Mouse (Mus musculus): ENCODE results near the gene Zim1.

Zim1 gene

DNA sequence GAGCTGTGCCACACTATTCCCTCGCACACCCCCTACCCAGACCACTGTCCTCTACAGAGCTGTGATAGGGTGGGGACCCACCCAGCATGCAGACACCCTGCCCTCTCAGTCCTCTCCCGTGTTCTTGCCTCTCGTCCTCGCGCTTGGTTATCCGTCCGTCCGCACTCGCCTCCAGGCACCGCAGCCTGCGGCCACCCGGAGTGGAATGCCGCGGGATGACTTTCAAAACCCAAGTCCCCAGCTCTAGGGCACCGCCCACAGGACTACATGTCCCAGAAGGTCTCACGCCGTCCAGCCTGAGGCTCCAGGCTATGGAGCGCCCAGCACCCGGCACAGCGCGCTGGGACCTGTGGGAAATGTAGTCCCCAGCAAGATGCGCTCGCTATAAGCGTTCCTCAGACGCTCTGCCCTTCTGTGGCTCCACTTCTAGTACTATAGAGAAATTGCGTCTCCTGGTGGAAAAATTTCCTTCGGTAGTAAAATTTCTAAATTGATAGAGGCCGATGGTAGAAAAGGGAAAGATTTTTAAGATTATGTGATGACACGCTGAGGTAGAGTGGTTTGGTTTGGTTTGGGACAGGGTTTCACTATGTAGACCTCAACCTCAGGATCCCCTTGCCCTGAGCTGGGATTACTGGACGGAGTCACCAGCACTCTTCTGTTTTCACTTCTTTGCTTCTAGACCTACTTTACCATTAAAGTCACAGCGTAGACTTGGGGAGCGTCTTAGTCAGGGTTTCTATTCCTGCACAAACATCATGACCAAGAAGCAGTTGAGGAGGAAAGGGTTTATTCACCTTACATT is at the start of gene Zim1:
Gene Zim1 (minus strand): TSS at position 210 of the 805 bp plus-strand sequence.
- CTCF ChIA-PET, result interaction anchor here (0.6 to 1.9 kb wide), 9 partner anchors 31 to 222 kb away, joined by 3 to 19 read pairs (median 4); no protein-coding TSS in a partner anchor

DNA sequence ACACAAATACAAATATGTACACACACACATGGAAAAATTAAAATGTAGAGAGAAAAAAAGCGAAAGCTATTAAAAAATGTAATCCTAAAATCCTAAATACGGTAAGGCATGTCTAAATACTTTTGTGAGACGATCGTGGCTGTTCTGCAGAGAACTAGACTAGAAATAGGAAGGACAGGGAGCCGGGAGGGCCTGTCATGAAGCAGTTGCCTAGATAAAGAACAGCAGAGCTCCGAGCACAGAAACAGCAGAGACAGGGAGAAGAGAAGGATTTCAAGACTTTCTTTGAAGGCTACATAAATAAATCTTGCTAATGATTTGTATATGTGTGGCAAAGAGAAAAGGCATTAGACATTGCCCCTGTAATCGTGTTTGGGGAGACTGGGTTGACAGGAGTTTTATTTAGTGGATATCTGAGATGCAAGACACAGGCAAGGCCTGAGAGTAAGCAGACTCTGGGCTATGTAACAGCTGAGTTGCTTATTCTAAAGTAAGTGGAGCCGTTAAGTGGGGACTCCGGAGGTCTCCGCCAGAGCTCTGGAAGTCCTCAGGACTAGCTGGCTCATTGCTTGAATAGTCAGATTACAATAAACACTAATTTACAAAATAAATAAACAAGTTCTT is 48.1 kb upstream of the Zim1 start:
- POLR2A ChIA-PET, result interaction anchor here in 2 of 4 experiments (0.7 to 1.5 kb wide), 3 partner anchors 14 to 556 kb away, joined by 3 to 5 read pairs (median 4); partner anchors contain the start of genes Peg3 (in 1 of the 2) and Usp29 (in 1 of the 2)
- CTCF ChIA-PET, result interaction anchor here in 1 of 4 experiments (0.9 kb wide), 1 partner anchor 174 kb away, joined by 3 read pairs; no protein-coding TSS in a partner anchor

More for the DNA sequence above, at the start of gene Zim1:
- POLR2A ChIA-PET, result interaction anchor here in 3 of 4 experiments (0.7 to 1.6 kb wide), 12 partner anchors 10 to 353 kb away, joined by 3 to 17 read pairs (median 4); partner anchors contain the start of genes Peg3 (in 2 of the 3), Usp29 (in 2 of the 3), Gm3854 (in 1 of the 3) and Zfp78 (in 1 of the 3)

DNA sequence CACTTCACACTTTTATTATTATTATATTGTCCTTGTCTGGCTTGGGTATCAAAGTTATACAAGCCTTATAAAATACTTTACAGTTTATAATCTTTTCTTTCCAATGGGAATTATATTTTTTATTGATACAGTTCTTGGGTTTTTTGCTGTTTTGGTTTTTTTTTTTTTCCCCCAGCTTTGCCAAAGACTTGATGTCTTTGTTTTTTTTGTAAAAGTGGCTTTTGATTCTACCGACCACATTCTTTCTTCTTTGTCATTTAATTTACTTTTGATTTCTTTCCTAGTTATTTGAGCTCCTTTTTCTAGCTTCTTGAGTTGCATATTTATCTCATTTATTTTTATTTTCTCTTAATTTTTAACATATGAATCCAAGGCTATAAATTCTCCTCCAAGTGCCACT is 39.8 kb upstream of the Zim1 start:
- ChIA-PET POLR2A (interaction anchor here in 2 of 4 experiments (0.6 to 1.0 kb wide), 2 partner anchors 10 to 182 kb away, joined by 3 read pairs; no protein-coding TSS in a partner anchor), CTCF (interaction anchor here in 1 of 4 experiments (1.1 kb wide), 1 partner anchor 182 kb away, joined by 3 read pairs; no protein-coding TSS in a partner anchor)

DNA sequence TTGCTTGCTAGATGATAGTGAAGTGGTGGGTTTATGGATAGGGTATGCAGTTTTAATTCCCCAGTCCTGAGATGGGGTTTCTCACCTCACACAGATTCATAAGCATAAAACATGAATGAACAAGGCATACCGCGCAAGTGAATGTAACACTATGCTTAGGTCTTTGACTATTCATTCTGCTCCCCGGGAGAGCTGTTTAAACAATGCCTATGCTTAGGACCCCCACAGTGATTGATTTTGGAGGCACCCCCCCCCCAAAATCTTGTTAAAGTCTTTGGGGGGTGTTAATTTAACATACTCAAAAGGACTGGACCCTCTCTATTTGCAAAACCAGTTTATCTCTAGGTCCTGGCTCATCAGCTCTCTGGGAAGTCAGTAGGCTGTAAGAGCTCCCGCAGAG is 35.7 kb upstream of the Zim1 start:
- POLR2A ChIA-PET, result interaction anchor here in 3 of 4 experiments (0.6 to 1.8 kb wide), 6 partner anchors 17 to 369 kb away, joined by 4 to 8 read pairs (median 5); partner anchors contain the start of gene Zfp78 (in 1 of the 3)
- CTCF ChIA-PET, result interaction anchor here in 1 of 4 experiments (0.7 kb wide), 1 partner anchor 170 kb away, joined by 5 read pairs; no protein-coding TSS in a partner anchor

DNA sequence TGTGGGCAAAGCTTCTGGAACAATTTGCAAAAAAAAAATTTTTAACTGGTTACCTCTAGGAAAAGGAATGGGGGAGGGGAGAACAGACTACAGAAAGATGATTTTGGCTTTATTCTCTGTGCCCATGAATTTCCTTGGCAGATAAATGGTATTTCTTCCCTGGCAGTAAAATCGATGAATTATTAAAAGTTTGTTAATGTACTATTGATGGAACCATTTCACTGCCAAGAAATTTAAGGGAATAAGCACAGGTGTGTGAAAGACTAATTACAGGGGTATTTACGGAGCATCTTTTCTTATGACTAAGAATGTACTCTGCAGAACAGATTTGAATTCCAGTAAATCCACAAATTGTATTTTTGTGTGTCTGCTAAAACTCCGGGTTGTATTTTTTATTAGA is 35.1 kb upstream of the Zim1 start:
- ChIA-PET POLR2A (interaction anchor here in 2 of 4 experiments (0.6 to 4.9 kb wide), 14 partner anchors 8 to 369 kb away, joined by 3 to 90 read pairs (median 6); partner anchors contain the start of genes Zfp78 (in 2 of the 2) and Zim1 (in 1 of the 2)), CTCF (interaction anchor here in 2 of 4 experiments (0.7 to 4.4 kb wide), 2 partner anchors 169 to 187 kb away, joined by 5 to 59 read pairs; no protein-coding TSS in a partner anchor)

DNA sequence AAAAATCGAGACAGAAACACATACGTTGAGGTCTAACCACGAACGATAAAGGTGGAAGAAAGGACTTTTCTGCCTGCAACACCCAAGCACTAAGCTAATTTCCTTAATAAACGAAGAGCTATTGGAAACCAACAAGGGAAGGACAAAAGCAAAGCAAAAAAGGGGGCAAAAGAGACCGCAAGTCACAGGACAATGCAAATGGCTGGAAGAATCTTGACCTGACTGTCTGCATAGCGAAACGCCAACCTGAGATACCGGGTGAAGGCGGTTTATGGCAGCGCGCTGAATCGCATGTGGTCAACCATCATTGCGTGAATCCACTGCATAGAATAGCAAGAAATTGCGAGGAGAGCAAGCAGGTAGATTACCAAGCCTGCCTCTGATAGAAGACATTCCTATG is 34.6 kb upstream of the Zim1 start:
- POLR2A ChIA-PET, result interaction anchor here in 3 of 4 experiments (0.5 to 4.9 kb wide), 48 partner anchors 8 to 1716 kb away, joined by 3 to 165 read pairs (median 5); partner anchors contain the start of genes Zfp78 (in 3 of the 3), Zim1 (in 2 of the 3), Fiz1 (in 1 of the 3) and Gm44973 (in 1 of the 3)

DNA sequence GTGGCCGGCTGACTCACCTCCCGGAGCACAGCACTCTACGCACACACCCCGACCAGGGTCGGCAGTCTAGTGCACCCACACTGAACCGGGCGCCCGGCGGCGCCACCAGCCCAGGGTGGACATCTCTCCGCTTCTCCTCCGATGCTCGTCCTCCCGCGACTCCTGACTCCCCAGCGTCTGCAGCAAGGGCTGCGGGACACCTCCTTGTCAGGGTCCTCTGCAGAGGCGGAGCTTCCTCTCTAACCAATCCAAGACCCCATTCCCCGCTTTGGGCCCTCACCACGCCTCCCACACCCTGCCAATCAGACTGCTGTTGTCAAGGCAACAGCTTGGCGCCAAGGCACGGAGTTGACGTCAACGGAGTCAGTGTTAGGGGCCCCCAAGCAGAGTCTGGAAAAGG is 34.0 kb upstream of the Zim1 start, which contains the start of the genes Peg3 and Usp29:
Gene Peg3 (minus strand): TSS at position 191 of the 400 bp plus-strand sequence.
Gene Usp29 (plus strand): TSS at position 338 of the 400 bp plus-strand sequence.
- CTCF ChIA-PET, result interaction anchor here in 3 of 4 experiments (0.6 to 4.4 kb wide), 7 partner anchors 71 to 369 kb away, joined by 3 to 59 read pairs (median 3); partner anchors contain the start of gene Zfp78 (in 1 of the 3)

More for the DNA sequence above, 34.6 kb upstream of the Zim1 start:
- CTCF ChIA-PET, result interaction anchor here in 1 of 4 experiments (0.6 to 4.4 kb wide), 3 partner anchors 131 to 369 kb away, joined by 3 to 59 read pairs (median 57); partner anchors contain the start of gene Zfp78

DNA sequence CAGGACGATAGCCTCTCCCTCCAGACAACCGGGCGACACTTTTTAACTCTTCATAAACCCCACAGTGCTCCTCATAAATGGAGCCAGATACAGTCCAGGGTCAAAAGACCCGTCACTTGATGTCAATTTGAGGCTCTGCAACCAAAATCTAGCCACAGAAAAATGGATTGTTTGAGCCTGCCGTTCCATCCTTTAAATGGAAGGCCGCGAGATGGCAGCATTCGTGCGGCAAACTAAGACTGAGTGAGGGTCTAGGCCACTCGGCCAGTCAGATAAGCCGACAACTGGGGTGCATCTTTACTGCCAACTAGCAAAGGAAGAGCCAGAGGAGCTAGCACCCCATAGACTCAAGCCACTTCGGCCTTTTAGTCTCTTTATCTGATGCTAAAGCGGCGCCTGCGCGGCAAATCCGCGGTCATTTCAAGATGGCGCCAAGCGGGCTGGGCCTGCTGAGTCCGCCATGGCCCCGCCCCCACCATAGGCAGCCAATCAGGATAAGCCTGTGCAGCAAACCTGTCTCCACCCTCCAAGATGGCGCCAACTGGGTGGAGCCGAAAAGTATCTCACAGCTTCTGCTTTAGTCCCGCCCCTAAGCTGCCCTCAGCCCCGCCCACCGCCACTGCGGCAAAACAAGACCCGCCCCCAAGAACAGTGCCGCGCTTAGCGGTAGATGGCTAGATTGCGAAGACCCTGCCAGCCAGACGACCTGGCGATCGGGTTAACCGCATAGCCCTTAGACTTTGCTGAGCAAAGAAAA is 33.0 kb upstream of the Zim1 start:
- ChIA-PET CTCF (interaction anchor here in 3 of 4 experiments (0.6 to 4.4 kb wide), 20 partner anchors 19 to 1874 kb away, joined by 3 to 59 read pairs (median 4); partner anchors contain the start of genes Zfp78 (in 2 of the 3) and Gm20715 (in 1 of the 3)), POLR2A (interaction anchor here (0.6 to 4.9 kb wide), 69 partner anchors 10 to 1916 kb away, joined by 3 to 165 read pairs (median 7); partner anchors contain the start of genes Zfp78 (in 4 of the 4), Fiz1 (in 2 of the 4), Zfp524 (in 2 of the 4) and Zim1 (in 2 of the 4))

More for the DNA sequence above, 34.0 kb upstream of the Zim1 start, which contains the start of the genes Peg3 and Usp29:
- POLR2A ChIA-PET, result interaction anchor here in 3 of 4 experiments (0.5 to 4.9 kb wide), 51 partner anchors 9 to 1715 kb away, joined by 3 to 165 read pairs (median 5); partner anchors contain the start of genes Zfp78 (in 3 of the 3), Zim1 (in 2 of the 3), Fiz1 (in 1 of the 3) and Gm44973 (in 1 of the 3)

DNA sequence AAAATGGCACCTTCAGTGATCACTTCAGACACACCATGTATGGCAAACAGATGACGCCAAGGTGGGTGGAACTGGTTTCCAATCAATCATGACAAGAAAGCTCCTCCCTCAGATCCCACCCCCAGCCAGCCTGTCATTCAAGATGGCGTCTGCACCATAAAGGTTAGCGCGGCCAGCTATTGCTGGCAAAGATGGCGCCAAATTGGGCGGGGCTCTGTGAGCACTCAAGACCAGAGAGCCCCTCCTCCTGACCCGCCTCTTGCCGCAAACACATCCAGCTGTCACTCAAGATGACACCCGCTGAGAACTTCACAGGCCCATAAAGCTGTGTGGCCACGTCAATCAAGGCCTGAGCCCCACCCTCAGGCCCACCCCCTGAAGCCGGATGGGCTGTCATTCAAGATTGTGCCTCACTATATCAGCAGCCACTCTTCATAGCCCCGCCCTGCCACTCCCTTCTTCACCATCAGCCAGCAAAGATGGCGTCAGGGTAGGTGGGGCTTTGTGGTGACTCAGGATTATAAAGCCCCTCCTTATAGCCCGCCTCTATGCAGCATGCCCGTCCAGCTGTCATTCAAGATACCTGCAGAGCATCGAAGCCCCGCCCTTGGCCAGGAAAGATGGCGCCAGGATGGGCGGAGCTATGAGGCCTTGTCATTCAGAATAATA is 32.1 kb upstream of the Zim1 start:
- POLR2A ChIA-PET, result interaction anchor here (0.6 to 4.9 kb wide), 104 partner anchors 9 to 1920 kb away, joined by 3 to 165 read pairs (median 5); partner anchors contain the start of genes Zfp78 (in 4 of the 4), Gm3854 (in 3 of the 4), Zfp583 (in 3 of the 4) and Zfp667 (in 3 of the 4)
- CTCF ChIA-PET, result interaction anchor here (0.6 to 4.4 kb wide), 48 partner anchors 12 to 1873 kb away, joined by 3 to 59 read pairs (median 4); partner anchors contain the start of genes Zfp78 (in 3 of the 4), Gm20715 (in 1 of the 4), Gm3854 (in 1 of the 4) and Gm44973 (in 1 of the 4)

DNA sequence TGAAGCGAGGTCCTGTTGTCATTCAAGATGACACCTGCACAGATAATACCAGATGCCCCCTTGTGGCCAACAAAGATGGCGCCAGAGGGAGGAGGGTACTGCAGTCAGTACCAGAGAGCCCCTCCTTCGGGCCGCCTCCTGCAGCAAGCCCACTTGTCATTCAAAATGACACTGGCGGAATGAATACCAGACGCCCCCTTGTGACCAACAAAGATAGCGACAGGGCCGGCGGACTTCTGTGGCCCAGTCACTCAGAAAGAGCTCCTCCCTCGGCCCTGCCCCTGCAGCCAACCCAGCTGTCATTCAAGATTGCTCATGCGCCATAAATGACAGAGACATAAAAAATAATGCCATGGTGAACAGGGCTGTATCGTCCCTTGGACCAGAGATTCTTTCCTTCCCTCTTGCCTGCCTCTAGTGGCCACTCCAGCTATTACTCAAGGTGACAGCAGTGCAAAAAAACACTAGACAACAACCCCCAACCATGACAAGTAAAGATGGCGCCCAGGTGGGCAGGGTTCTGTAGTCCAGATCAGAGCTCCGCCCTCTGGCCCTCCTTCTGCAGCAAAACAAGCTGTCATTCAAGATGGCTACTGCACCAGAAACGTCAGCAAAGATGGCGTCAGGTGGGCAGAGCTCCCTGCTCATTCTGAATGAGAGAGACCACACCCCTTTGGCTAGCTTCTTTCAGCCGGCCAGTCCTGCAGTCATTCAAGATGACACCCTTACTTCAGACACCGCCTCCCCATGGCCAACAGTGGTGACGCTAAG is 31.3 kb upstream of the Zim1 start:
- CTCF ChIA-PET, result interaction anchor here (0.5 to 4.4 kb wide), 54 partner anchors 9 to 1712 kb away, joined by 3 to 59 read pairs (median 4); partner anchors contain the start of genes Zfp78 (in 2 of the 4), Zim1 (in 2 of the 4), Gm20715 (in 1 of the 4) and Gm3854 (in 1 of the 4)
- POLR2A ChIA-PET, result interaction anchor here (0.6 to 4.9 kb wide), 93 partner anchors 8 to 1919 kb away, joined by 3 to 165 read pairs (median 5); partner anchors contain the start of genes Gm3854 (in 3 of the 4), Zfp583 (in 3 of the 4), Zfp667 (in 3 of the 4) and Zfp78 (in 3 of the 4)

DNA sequence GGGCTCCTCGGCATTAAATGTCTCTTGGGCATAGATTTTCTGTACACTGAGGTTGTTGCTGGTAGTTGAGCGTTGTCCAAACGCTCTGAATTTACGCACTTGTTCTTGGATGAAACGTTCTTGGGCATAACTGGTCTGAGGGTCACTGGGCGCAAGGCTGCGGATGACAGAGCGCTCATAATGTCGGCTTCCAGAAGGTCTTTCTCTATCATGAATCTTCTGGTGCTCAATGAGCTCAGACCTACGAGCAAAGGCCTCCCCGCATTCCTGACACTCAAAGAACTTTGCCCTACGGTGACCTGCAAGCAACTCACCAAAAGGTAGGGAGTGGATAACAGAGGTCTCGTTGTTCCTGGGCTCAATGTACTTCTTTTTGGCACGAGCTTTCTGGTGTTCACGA is 13.1 kb upstream of the Zim1 start:
- POLR2A ChIA-PET, result interaction anchor here in 2 of 4 experiments (0.9 to 1.3 kb wide), 3 partner anchors 10 to 23 kb away, joined by 3 to 4 read pairs (median 3); no protein-coding TSS in a partner anchor

DNA sequence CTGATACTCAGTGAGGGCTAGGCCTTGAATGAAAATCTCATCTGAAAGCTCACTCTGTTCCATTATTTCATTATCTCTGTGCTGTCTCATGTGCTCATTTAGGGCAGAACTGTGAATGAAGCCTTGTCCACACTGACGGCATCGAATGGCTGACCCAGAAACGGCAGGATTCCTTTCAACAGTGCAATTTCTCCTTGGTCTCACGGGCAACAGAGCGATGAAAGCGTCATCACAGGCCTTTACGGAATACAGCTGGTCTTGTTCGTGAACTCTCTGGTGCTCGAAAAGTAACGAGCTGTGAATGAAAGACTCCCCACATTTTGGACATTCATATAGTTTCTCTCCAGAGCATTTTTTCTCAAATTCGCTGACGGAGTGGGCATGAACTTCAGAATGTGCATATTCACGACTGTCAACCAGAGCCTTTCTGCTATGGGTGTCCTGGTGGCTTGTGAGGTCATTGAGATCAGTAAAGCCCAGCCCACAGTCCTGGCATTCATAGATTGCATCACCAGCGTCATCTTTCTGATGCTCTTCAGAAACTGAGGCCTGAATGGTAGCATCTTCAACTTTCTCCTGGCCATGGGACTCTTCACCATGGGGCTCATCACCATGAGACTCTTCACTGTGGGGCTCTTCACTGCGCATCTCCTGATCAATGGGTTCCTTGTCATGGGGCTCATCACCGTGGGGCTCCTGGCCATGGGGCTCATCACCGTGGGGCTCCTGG is 12.4 kb upstream of the Zim1 start:
- ChIA-PET CTCF (no interaction called here), POLR2A (interaction anchor here in 1 of 4 experiments (0.6 kb wide), 1 partner anchor 151 kb away, joined by 4 read pairs; no protein-coding TSS in a partner anchor)

More for the DNA sequence above, 13.1 kb upstream of the Zim1 start:
- CTCF ChIA-PET, result no interaction called here

DNA sequence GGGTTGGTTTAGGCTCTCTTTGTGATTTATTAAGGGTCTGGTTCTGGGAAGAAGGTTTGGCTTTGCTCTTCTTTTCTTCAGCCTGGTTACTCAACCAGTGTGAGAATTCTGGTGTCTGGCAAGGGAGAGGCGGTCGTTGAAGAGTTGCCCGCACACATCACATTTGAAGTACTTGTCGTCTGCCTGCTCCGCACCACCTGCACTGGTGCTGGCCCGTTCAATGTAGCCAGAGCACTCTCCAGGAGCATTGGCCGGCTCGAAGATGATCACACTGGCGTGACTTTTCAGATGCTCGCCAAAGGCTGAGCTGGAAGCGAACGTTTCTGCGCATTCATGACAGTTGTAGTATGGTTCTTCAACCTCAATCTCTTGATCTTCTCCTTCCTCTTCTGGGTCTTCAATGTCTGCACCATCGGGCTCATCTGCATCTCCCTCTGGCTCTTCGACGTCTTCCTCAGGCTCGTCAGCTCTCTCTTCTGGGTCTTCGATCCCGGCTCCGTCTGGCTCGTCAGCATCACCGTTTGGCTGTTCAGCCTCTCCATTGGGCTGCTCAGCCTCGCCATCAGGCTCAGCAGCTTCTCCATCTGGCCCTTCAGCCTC is 11.3 kb upstream of the Zim1 start:
- POLR2A ChIA-PET, result interaction anchor here in 1 of 4 experiments (1.2 kb wide), 1 partner anchor 20 kb away, joined by 3 read pairs; no protein-coding TSS in a partner anchor
- CTCF ChIA-PET, result interaction anchor here in 1 of 4 experiments (0.7 kb wide), 1 partner anchor 21 kb away, joined by 3 read pairs; no protein-coding TSS in a partner anchor

DNA sequence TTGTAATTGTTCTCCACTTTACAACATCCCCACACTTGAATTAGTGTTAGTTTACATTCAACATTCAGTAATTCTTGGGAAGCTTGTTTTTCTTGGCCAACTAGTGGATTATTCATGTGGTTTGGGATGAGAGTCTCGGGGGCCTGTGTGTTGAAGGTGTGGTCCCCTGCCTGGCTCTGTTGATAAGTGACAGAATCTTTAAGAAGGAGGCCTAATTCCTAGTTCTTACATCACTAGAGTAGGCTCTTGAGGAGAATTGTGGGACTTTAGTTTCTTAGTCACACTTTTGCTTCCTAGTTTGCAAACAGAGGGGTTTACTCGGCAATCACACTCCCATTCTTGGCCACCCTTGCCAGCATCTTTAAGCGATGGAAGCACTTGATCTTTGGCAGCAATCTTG is 3.0 kb upstream of the Zim1 start:
- ChIA-PET CTCF (no interaction called here), POLR2A (interaction anchor here in 1 of 4 experiments (0.6 kb wide), 1 partner anchor 344 kb away, joined by 3 read pairs; no protein-coding TSS in a partner anchor)

All from embryonic stem cell, embryonic (primary cell).